Mouse (Mus musculus) Patski (cell line): ENCODE results near the gene Fat2. TPM values are rescaled to one million over a fixed set of nuclear protein-coding genes. Genes with fewer than 3 reads are reported as not detected.

Experiments used
- ATAC-seq: fragments of 100-300 bp; one replicate; pipeline ENCODE4 v1.8.0; 2021
- CTCF ChIA-PET: fragments of 350-600 bp; sonication (Branson Sonifier 250); formaldehyde crosslinking; loops from one replicate; lab custom pipeline; 2022; ENCODE audit warnings: inconsistent platforms; lab: Charles Lee
- POLR2A ChIA-PET: fragments of 350-600 bp; sonication (Branson Sonifier 250); formaldehyde crosslinking; loops from one replicate; lab custom pipeline; 2022; ENCODE audit warnings: antibody characterized with exemption, inconsistent platforms; lab: Charles Lee
- DNase-seq: peaks from one replicate; pipeline ENCODE4 v3.0.0-alpha.2; 2011; ENCODE audit warnings: low read depth, low spot score
- H3K27me3 ChIP-seq: fragments of 371-371 bp; one replicate; pipeline ENCODE4 v1.5.1; 2021
- CTCF ChIP-seq: fragments of 100-300 bp; IDR thresholded peaks from one replicate; pipeline ENCODE4 v1.5.1; 2021
- in situ Hi-C: fragments of 300-500 bp; cut with MboI; formaldehyde crosslinking; loops from 3 replicates; pipeline ENCODE4 v1.11.1; 2018; ENCODE audit warnings: low pct_unique_long_range_greater_than_20kb, mixed read lengths
- polyA plus RNA-seq: library from polyadenylated mRNA; unstranded; gene quantifications from one replicate; pipeline ENCODE4 v1.2.3, GENCODE M21; 2021

The Fat2 gene
- polyA plus RNA-seq, 1 experiment from 2014 or later = 4.2 TPM

GRCm38 (mm10) chr11:55216830-55217229, 119.5 kb downstream of the Fat2 start:
- ATAC-seq = no peak
- no peak for TF ChIP-seq CTCF
- no peaks in the 10 kb centered on the region for H3K27me3 ChIP-seq
- in situ Hi-C loops = no loop called here
- POLR2A ChIA-PET = no interaction called here
- DNase-seq = no peak
- CTCF ChIA-PET = no interaction called here

GRCm38 (mm10) chr11:55216061-55216460, 120.3 kb downstream of the Fat2 start:
- ChIA-PET POLR2A (no interaction called here), CTCF (interaction anchor here (1.3 kb wide), 1 partner anchor 170 kb away, joined by 3 read pairs; no protein-coding TSS in a partner anchor)
- no peak for ATAC-seq
- H3K27me3 ChIP-seq = no peaks in the 10 kb centered on the region
- in situ Hi-C loops = no loop called here
- TF ChIP-seq CTCF = no peak
- DNase-seq = no peak

GRCm38 (mm10) chr11:55214978-55215377, 121.4 kb downstream of the Fat2 start:
- no peaks in the 10 kb centered on the region for H3K27me3 ChIP-seq
- no peak for TF ChIP-seq CTCF
- ATAC-seq (no peak), DNase-seq (no peak)
- POLR2A ChIA-PET = no interaction called here
- in situ Hi-C loops = no loop called here
- CTCF ChIA-PET = interaction anchor here (0.9 to 1.3 kb wide), 2 partner anchors 26 to 171 kb away, joined by 3 read pairs; no protein-coding TSS in a partner anchor

- no peak for ATAC-seq
- DNase-seq = no peak
- in situ Hi-C loops = no loop called here
- CTCF ChIA-PET = interaction anchor here (0.9 to 2.3 kb wide), 4 partner anchors 22 to 173 kb away, joined by 3 to 10 read pairs (median 7); no protein-coding TSS in a partner anchor
- no peak for TF ChIP-seq CTCF
- no peaks in the 10 kb centered on the region for H3K27me3 ChIP-seq
- POLR2A ChIA-PET = no interaction called here
Measured at GRCm38 (mm10) chr11:55214161-55214560, 122.2 kb downstream of the Fat2 start.

- ChIA-PET CTCF (interaction anchor here (1.5 to 2.3 kb wide), 5 partner anchors 13 to 234 kb away, joined by 3 to 10 read pairs (median 6); no protein-coding TSS in a partner anchor), POLR2A (no interaction called here)
- H3K27me3 ChIP-seq = no peaks in the 10 kb centered on the region
- in situ Hi-C loops = no loop called here
- DNase-seq (no peak), ATAC-seq (no peak)
- no peak for TF ChIP-seq CTCF
Measured at GRCm38 (mm10) chr11:55213518-55213917, 122.8 kb downstream of the Fat2 start.

GRCm38 (mm10) chr11:55209626-55210353, 126.6 kb downstream of the Fat2 start:
- ChIA-PET POLR2A (no interaction called here), CTCF (interaction anchor here (1.0 to 1.7 kb wide), 4 partner anchors 31 to 196 kb away, joined by 3 to 5 read pairs (median 3); no protein-coding TSS in a partner anchor)
- no peak for ATAC-seq
- no peak for TF ChIP-seq CTCF
- H3K27me3 ChIP-seq = no peaks in the 10 kb centered on the region
- in situ Hi-C loops = loop anchor here (5.0 kb wide), 2 partner anchors 33 to 238 kb away; no protein-coding TSS in a partner anchor
- DNase-seq = no peak

- DNase-seq (no peak), ATAC-seq (no peak)
- in situ Hi-C loops = loop anchor here (5.0 kb wide), 2 partner anchors 33 to 238 kb away; no protein-coding TSS in a partner anchor
- TF ChIP-seq CTCF = no peak
- H3K27me3 ChIP-seq = no peaks in the 10 kb centered on the region
- ChIA-PET CTCF (interaction anchor here (1.0 to 1.7 kb wide), 3 partner anchors 178 to 196 kb away, joined by 3 to 5 read pairs (median 3); no protein-coding TSS in a partner anchor), POLR2A (interaction anchor here (0.6 kb wide), 1 partner anchor 90 kb away, joined by 3 read pairs; no protein-coding TSS in a partner anchor)
Measured at GRCm38 (mm10) chr11:55209032-55209431, 127.3 kb downstream of the Fat2 start.

GRCm38 (mm10) chr11:55208001-55208690, 128.2 kb downstream of the Fat2 start:
- CTCF ChIA-PET = no interaction called here
- no peaks in the 10 kb centered on the region for H3K27me3 ChIP-seq
- ATAC-seq (no peak), DNase-seq (no peak)
- POLR2A ChIA-PET = interaction anchor here (0.6 kb wide), 1 partner anchor 89 kb away, joined by 3 read pairs; no protein-coding TSS in a partner anchor
- in situ Hi-C loops = loop anchor here (5.0 kb wide), 2 partner anchors 34 to 239 kb away; no protein-coding TSS in a partner anchor
- no peak for TF ChIP-seq CTCF

- TF ChIP-seq CTCF = no peak
- ChIA-PET POLR2A (interaction anchor here (1.0 kb wide), 1 partner anchor 185 kb away, joined by 3 read pairs; no protein-coding TSS in a partner anchor), CTCF (interaction anchor here (1.0 to 4.7 kb wide), 18 partner anchors 10 to 248 kb away, joined by 3 to 41 read pairs (median 4); no protein-coding TSS in a partner anchor)
- ATAC-seq (peak; percentile 37), DNase-seq (no peak)
- H3K27me3 ChIP-seq = peaks cover 18% of the 10 kb centered on the region
- in situ Hi-C loops = loop anchor here (5.0 kb wide), 3 partner anchors 38 to 243 kb away; no protein-coding TSS in a partner anchor
Measured at GRCm38 (mm10) chr11:55204602-55205001, 131.8 kb downstream of the Fat2 start.

- peak; percentile 99 for TF ChIP-seq CTCF
- in situ Hi-C loops = loop anchor here (5.0 kb wide), 1 partner anchor 178 kb away; no protein-coding TSS in a partner anchor
- peaks cover 21% of the 10 kb centered on the region for H3K27me3 ChIP-seq
- ATAC-seq (peak; percentile 66), DNase-seq (peak; percentile 38)
- ChIA-PET POLR2A (interaction anchor here (0.7 to 1.2 kb wide), 3 partner anchors 46 to 185 kb away, joined by 3 to 5 read pairs (median 3); no protein-coding TSS in a partner anchor), CTCF (interaction anchor here (0.8 to 4.7 kb wide), 17 partner anchors 10 to 249 kb away, joined by 3 to 41 read pairs (median 4); no protein-coding TSS in a partner anchor)
Measured at GRCm38 (mm10) chr11:55204159-55204596, 132.2 kb downstream of the Fat2 start, which contains the start of gene Slc36a1. TSS of gene Slc36a1 (plus strand) at chr11:55204350.

Other genes starting within 250 kb of the Fat2 start
- gene Gm2a, start 238.4 kb downstream of the Fat2 start, polyA plus RNA-seq = 51.9 TPM
- not detected for gene Slc36a3, start 184.9 kb downstream of the Fat2 start, polyA plus RNA-seq
- 0.12 TPM for gene Slc36a2, start 151.5 kb downstream of the Fat2 start, polyA plus RNA-seq
- gene Slc36a1, start 132.2 kb downstream of the Fat2 start, polyA plus RNA-seq = 17.5 TPM
- 789 TPM for gene Sparc, start 86.6 kb upstream of the Fat2 start, polyA plus RNA-seq
- gene Atox1, start 124.7 kb upstream of the Fat2 start, polyA plus RNA-seq = 254 TPM
- 53.9 TPM for gene G3bp1, start 133.1 kb upstream of the Fat2 start, polyA plus RNA-seq